Comparison of ENCODE assay signal across 16 mouse cellular contexts in the genomic region with DNA sequence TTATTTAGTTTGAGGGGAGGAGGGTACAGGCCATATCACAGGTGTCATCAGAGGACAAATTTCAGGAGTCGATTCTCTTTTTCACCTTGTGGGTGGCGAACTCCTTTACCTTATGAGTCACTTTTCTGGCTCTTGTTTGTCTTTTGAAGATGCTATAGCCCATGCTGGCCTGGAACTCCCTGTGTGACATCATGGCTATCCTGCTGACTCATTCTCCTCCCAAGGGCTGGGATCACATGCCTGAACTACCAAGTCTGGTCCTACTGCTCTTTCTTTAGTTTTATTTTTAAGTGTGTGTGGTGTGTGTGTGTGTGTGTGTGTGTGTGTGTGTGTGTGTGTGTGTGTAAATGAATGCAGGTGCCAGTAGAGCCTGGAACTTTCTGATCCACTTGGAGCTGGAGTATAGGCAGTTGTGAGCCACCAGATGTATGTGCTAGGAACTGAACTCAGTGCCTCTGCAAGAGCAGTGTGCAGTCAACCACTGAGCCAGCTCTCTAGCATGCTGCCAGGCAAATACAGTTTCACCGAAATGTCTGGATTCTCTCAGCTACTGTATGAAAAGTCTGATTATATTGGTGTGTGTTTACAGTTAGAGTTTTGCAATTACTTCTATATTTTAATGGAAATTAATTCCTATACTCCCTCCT. TPM values are rescaled to one million over a fixed set of nuclear protein-coding genes. Genes with fewer than 3 reads are reported as not detected.
DNase-seq lines count a peak whose midpoint lies in the region; ATAC-seq and TF ChIP-seq lines count a peak whose summit lies in the region.
"Had no signal": no experiment of that assay in that cellular context is flagged by ENCODE, and none has a peak within 500 bp of the region (broad histone marks: within the 10 kb centered on the region; RNA-seq: fewer than 3 reads in every experiment).

No protein-coding gene starts in this region.

- peak overlapping the region; percentile 31; the same call in 1 of the 2 replicates for H3K27ac ChIP-seq in brown adipose tissue, adult 24 weeks (replicated peaks; ENCODE audit: low read depth, low read length)
- H3K27ac ChIP-seq in liver, embryonic 14.5 days = peak overlapping the region; percentile 63
- H3K27ac ChIP-seq in forebrain, postnatal 0 days (ENCODE audit: low read depth, low read length) = no peak overlapping the region
- H3K27ac ChIP-seq: hindbrain, embryonic 12.5 days had no signal

- H3K36me3 ChIP-seq in liver, embryonic 14.5 days (replicated peaks; ENCODE audit: control insufficient read depth, insufficient read depth, low read depth) = no peaks in the 10 kb centered on the region
- no peaks in the 10 kb centered on the region for H3K36me3 ChIP-seq in forebrain, postnatal 0 days (ENCODE audit: insufficient read depth)
- H3K36me3 ChIP-seq: hindbrain, embryonic 12.5 days had no signal

- peak; percentile 91 for ATAC-seq in liver, embryonic 14.5 days (ENCODE audit: insufficient read depth)
- no peak for ATAC-seq in forebrain, postnatal 0 days
- ATAC-seq: intestine, embryonic 16.5 days; lung, postnatal 0 days had no signal

- TF ChIP-seq EP300 in liver, embryonic 14.5 days (IDR thresholded peaks at IDR 0.05; ENCODE audit: low read depth) = no peak

- no peaks in the 10 kb centered on the region for H3K4me1 ChIP-seq in brown adipose tissue, adult 24 weeks (ENCODE audit: control insufficient read depth, insufficient read depth, insufficient read length, low read length)
- peaks cover 0 to 9% of the 10 kb centered on the region in 2 experiments; a peak in 2 of 4 replicates for H3K4me1 ChIP-seq in liver, embryonic 14.5 days (replicated peaks; ENCODE audit: control insufficient read depth in 2 of 2, insufficient read depth in 2 of 2, low read length in 1 of 2)
- H3K4me1 ChIP-seq in forebrain, postnatal 0 days (ENCODE audit: insufficient read depth) = no peaks in the 10 kb centered on the region
- H3K4me1 ChIP-seq: hindbrain, embryonic 12.5 days had no signal

- no peak for TF ChIP-seq CTCF in liver, embryonic 14.5 days (IDR thresholded peaks at IDR 0.05; ENCODE audit: low read depth)
- no peak for TF ChIP-seq CTCF in forebrain, postnatal 0 days (IDR thresholded peaks at IDR 0.05; ENCODE audit: low read depth)

- H3K9ac ChIP-seq in liver, embryonic 14.5 days (replicated peaks) = no peak overlapping the region
- no peak overlapping the region for H3K9ac ChIP-seq in forebrain, postnatal 0 days
- H3K9ac ChIP-seq: hindbrain, embryonic 12.5 days had no signal

- H3K4me3 ChIP-seq in brown adipose tissue, adult 24 weeks (ENCODE audit: insufficient read depth, low read depth, low read length) = no peak overlapping the region
- H3K4me3 ChIP-seq in liver, embryonic 14.5 days (ENCODE audit: insufficient read depth in 1 of 2, low read depth in 2 of 2, low read length in 2 of 2) = no peak overlapping the region
- H3K4me3 ChIP-seq in forebrain, postnatal 0 days (ENCODE audit: low read depth, low read length) = no peak overlapping the region
- H3K4me3 ChIP-seq: hindbrain, embryonic 12.5 days had no signal

- H3K27me3 ChIP-seq in liver, embryonic 14.5 days (ENCODE audit: control insufficient read depth, insufficient read depth, low read length) = no peaks in the 10 kb centered on the region
- H3K27me3 ChIP-seq in forebrain, postnatal 0 days (ENCODE audit: insufficient read depth, low read length) = no peaks in the 10 kb centered on the region
- H3K27me3 ChIP-seq: hindbrain, embryonic 12.5 days had no signal

- no peaks in the 10 kb centered on the region for H3K9me3 ChIP-seq in liver, embryonic 14.5 days (ENCODE audit: control insufficient read depth, low read length)
- H3K9me3 ChIP-seq in forebrain, postnatal 0 days (ENCODE audit: low read length) = no peaks in the 10 kb centered on the region
- H3K9me3 ChIP-seq: hindbrain, embryonic 12.5 days had no signal

- 65% methylated on average over 3 of the region's 3 CpGs for WGBS in liver, embryonic 14.5 days (ENCODE audit: insufficient replicate concordance)
- WGBS in forebrain, postnatal 0 days = 75% methylated on average over 3 of the region's 3 CpGs

- H3K4me2 ChIP-seq in liver, embryonic 14.5 days (ENCODE audit: low read depth) = no peak overlapping the region
- no peak overlapping the region for H3K4me2 ChIP-seq in forebrain, postnatal 0 days (ENCODE audit: low read depth)
- H3K4me2 ChIP-seq: hindbrain, embryonic 12.5 days had no signal

- DNase-seq in 416B (ENCODE audit: low read depth) = peak; percentile 33
- DNase-seq in Muller cell, postnatal 12 days (ENCODE audit: inconsistent ontology term) = peak; percentile 7
- DNase-seq in liver, embryonic 14.5 days (ENCODE audit: low read depth in 3 of 3, low spot score in 3 of 3) = peak; percentile 40 to 55 (median 47)
- no peak for DNase-seq in forebrain, postnatal 0 days
- DNase-seq in right cerebral cortex, adult 2 months (ENCODE audit: low spot score in 2 of 2) = no peak
- DNase-seq in kidney, postnatal 10 days = no peak
- DNase-seq in spleen, postnatal 4 days (ENCODE audit: low spot score in 2 of 2) = no peak
- DNase-seq: gastrocnemius, postnatal 36 days; right cerebral cortex, postnatal 14 days; thymus, adult 2 months had no signal

RNA-seq across cellular contexts. Expression of a gene that starts 17.6 kb away (rescaled TPM):
- polyA plus RNA-seq in brown adipose tissue, adult 24 weeks (2012; ENCODE audit: insufficient read depth, insufficient read length, missing spikeins) = not detected in 2 replicates
- polyA plus RNA-seq in liver, embryonic 14.5 days (2012; rRNA removed) = not detected in 2 replicates
- not detected in 2 replicates for polyA plus RNA-seq in liver, embryonic 14.5 days (2014; fragmentation: Nextera tagmentation; extraction: Ambion mirVana)
- 0.43 and 0.77 TPM in 2 replicates for total RNA-seq in forebrain, postnatal 0 days (2014; rRNA removed)
- 0.45 and 1.2 TPM in 2 replicates for polyA plus RNA-seq in forebrain, postnatal 0 days (2015; fragmentation: Nextera tagmentation; extraction: Ambion mirVana)
- total RNA-seq: gastrocnemius, postnatal 36 days had no signal
- polyA plus RNA-seq: heart, embryonic 14.5 days; hindbrain, embryonic 12.5 days; limb, embryonic 11.5 days; thymus, adult 2 months had no signal

RNA-seq across cellular contexts. Expression of a gene that starts 22.8 kb away (rescaled TPM):
- not detected in 2 replicates for polyA plus RNA-seq in brown adipose tissue, adult 24 weeks (2012; ENCODE audit: insufficient read depth, insufficient read length, missing spikeins)
- polyA plus RNA-seq in liver, embryonic 14.5 days (2012; rRNA removed) = 112 and 113 TPM in 2 replicates
- 105 and 126 TPM in 2 replicates for polyA plus RNA-seq in liver, embryonic 14.5 days (2014; fragmentation: Nextera tagmentation; extraction: Ambion mirVana)
- 0.15 TPM in 1 of 2 replicates, not detected in the other for total RNA-seq in forebrain, postnatal 0 days (2014; rRNA removed)
- polyA plus RNA-seq in forebrain, postnatal 0 days (2015; fragmentation: Nextera tagmentation; extraction: Ambion mirVana) = not detected in 2 replicates
- total RNA-seq: gastrocnemius, postnatal 36 days had no signal

RNA-seq across cellular contexts. Expression of a gene that starts 53.0 kb away (rescaled TPM):
- polyA plus RNA-seq in brown adipose tissue, adult 24 weeks (2012; ENCODE audit: insufficient read depth, insufficient read length, missing spikeins) = 7.6 and 11.6 TPM in 2 replicates
- polyA plus RNA-seq in liver, embryonic 14.5 days (2012; rRNA removed) = 10.8 and 11.9 TPM in 2 replicates
- 7.9 and 8.8 TPM in 2 replicates for polyA plus RNA-seq in liver, embryonic 14.5 days (2014; fragmentation: Nextera tagmentation; extraction: Ambion mirVana)
- 62.3 and 87.3 TPM in 2 replicates for total RNA-seq in forebrain, postnatal 0 days (2014; rRNA removed)
- polyA plus RNA-seq in forebrain, postnatal 0 days (2015; fragmentation: Nextera tagmentation; extraction: Ambion mirVana) = 42.3 and 51.8 TPM in 2 replicates

Comparison
In these comparisons a context has a peak if more than half of its experiments do, and no peak if none do; other contexts are left out.
1. DNase-seq: peak in 416B (single experiment), Muller cell, postnatal 12 days (single experiment) and liver, embryonic 14.5 days (3 of 3); none in forebrain, postnatal 0 days (single experiment), right cerebral cortex, adult 2 months (0 of 2), kidney, postnatal 10 days (single experiment) and spleen, postnatal 4 days (0 of 2).
2. RNA of a gene that starts 22.8 kb away (polyA plus RNA-seq): 105 to 126 TPM in liver, embryonic 14.5 days; not detected in forebrain, postnatal 0 days and not detected in brown adipose tissue, adult 24 weeks; every median in the first group is over 100 times any median in the second.